Mouse (Mus musculus): ENCODE measurements at regions not wholly inside any gene's neighbourhood (a gene's known extent, or its start where the extent isn't known, plus 50 kb on each side); places are given as distances from the start of the nearest gene placed in this dataset.

GRCm38 (mm10) chr10:67484091-67484745, 51.1 kb upstream of the Egr2 start:
- Histone ChIP-seq H3K27ac (no peak overlapping the region), H3K4me2 (replicated peaks) (no peak overlapping the region), H3K9ac (no peak overlapping the region), H3K36me3 (no peaks in the 10 kb centered on the region), H3K9me3 (no peaks in the 10 kb centered on the region), H3K27me3 (no peaks in the 10 kb centered on the region), H3K4me1 (no peaks in the 10 kb centered on the region), H3K4me3 (no peak overlapping the region)
- ATAC-seq (ENCODE audit: insufficient number of reproducible peaks, insufficient read depth, low FRiP score, low TSS enrichment) = no peak
- WGBS = 82% methylated on average over 3 of the region's 3 CpGs

All from embryonic facial prominence, embryonic 12.5 days (tissue).